Mouse (Mus musculus): Measurements from ENCODE around the gene Olfr1216.
"Not testable (repeated sequence)": the region's sequence is repeated elsewhere in the genome, so short reads cannot be mapped to it uniquely, and the experiment has no call there.

Olfr1216 gene

GRCm38 (mm10) chr2:89018240-89018639 lies at the start of gene Olfr1216:
TSS of gene Olfr1216 (minus strand) at chr2:89018340.
- DNase-seq, result no peak

- DNase-seq, result no peak
Observed at GRCm38 (mm10) chr2:89061087-89061486, 42.9 kb upstream of the Olfr1216 start, which contains the start of gene Olfr1218. TSS of gene Olfr1218 (minus strand) at chr2:89061187.

- no peak for DNase-seq
Observed at GRCm38 (mm10) chr2:89031965-89032364, 13.8 kb upstream of the Olfr1216 start, which contains the start of gene Olfr1217. TSS of gene Olfr1217 (minus strand) at chr2:89032065.

- not testable (repeated sequence) for DNase-seq
Observed at GRCm38 (mm10) chr2:89021436-89021835, 3.3 kb upstream of the Olfr1216 start.

GRCm38 (mm10) chr2:89006873-89007272 lies 11.3 kb downstream of the Olfr1216 start, which contains the start of gene Olfr1215:
TSS of gene Olfr1215 (minus strand) at chr2:89006973.
- DNase-seq, result no peak

- DNase-seq, result no peak
Observed at GRCm38 (mm10) chr2:88992553-88992952, 25.6 kb downstream of the Olfr1216 start, which contains the start of gene Olfr1214. TSS of gene Olfr1214 (minus strand) at chr2:88992653.

- DNase-seq, result no peak
Observed at GRCm38 (mm10) chr2:88980181-88980580, 38.0 kb downstream of the Olfr1216 start, which contains the start of gene Gm13762. TSS of gene Gm13762 (minus strand) at chr2:88980281.

Data from cerebellum, adult 9-10 months (tissue).